Mouse (Mus musculus) midbrain, embryonic 12.5 days (tissue): ENCODE measurements around the gene Alg1. TPM values are rescaled to one million over a fixed set of nuclear protein-coding genes. Genes with fewer than 3 reads are reported as not detected.

ENCODE experiments used
- ATAC-seq: fragments of 200-750 bp; cut with Nextera tagmentation; 2 replicates; pipeline ENCODE4 v1.8.0; 2017; ENCODE audit warnings: low read depth, moderate TSS enrichment, moderate library complexity; ENCODE audit not compliant: low FRiP score
- H3K27ac ChIP-seq: fragments of 300-500 bp; sonication (generic); replicated peaks from 2 replicates; pipeline ENCODE4 v1.5.1; 2016; ENCODE audit warnings: mild to moderate bottlenecking
- H3K27me3 ChIP-seq: fragments of 300-500 bp; sonication (generic); 2 replicates; pipeline ENCODE4 v1.6.1; 2016; ENCODE audit warnings: mild to moderate bottlenecking
- H3K36me3 ChIP-seq: fragments of 300-500 bp; sonication (generic); 2 replicates; pipeline ENCODE4 v1.6.1; 2016
- H3K4me1 ChIP-seq: fragments of 300-500 bp; sonication (generic); 2 replicates; pipeline ENCODE4 v1.6.1; 2016
- H3K4me2 ChIP-seq: fragments of 300-500 bp; sonication (generic); replicated peaks from 2 replicates; pipeline ENCODE4 v1.6.1; 2016; ENCODE audit warnings: mild to moderate bottlenecking, moderate library complexity
- H3K4me3 ChIP-seq: fragments of 300-500 bp; sonication (generic); 2 replicates; pipeline ENCODE4 v1.5.1; 2016; ENCODE audit warnings: mild to moderate bottlenecking
- H3K9ac ChIP-seq: fragments of 300-500 bp; sonication (generic); replicated peaks from 2 replicates; pipeline ENCODE4 v1.6.1; 2016; ENCODE audit warnings: mild to moderate bottlenecking, moderate library complexity
- H3K9me3 ChIP-seq: fragments of 300-500 bp; sonication (generic); 2 replicates; pipeline ENCODE4 v1.6.1; 2016; ENCODE audit warnings: mild to moderate bottlenecking
- WGBS: fragments of 180-500 bp; shearing (Covaris S2); methylation state at CpG from one replicate; pipeline ENCODE4 v1.1.7; 2016; 5-methylcytosine and 5-hydroxymethylcytosine counted together
- polyA plus RNA-seq: library from polyadenylated mRNA; unstranded; fragments of >200 nt; fragmentation: Nextera tagmentation; extraction: Ambion mirVana; gene quantifications from 2 replicates; pipeline ENCODE4 v1.2.1, GENCODE M21; 2016

Gene Alg1
- polyA plus RNA-seq: 26.3 and 27.0 TPM in 2 replicates

- 2% methylated on average over 47 of the region's 47 CpGs for WGBS
- H3K9me3 ChIP-seq: no peaks in the 10 kb centered on the region
- no peaks in the 10 kb centered on the region for H3K27me3 ChIP-seq
- peak within 1 kb of the TSS; percentile 83 for H3K9ac ChIP-seq
- peak within 1 kb of the TSS; percentile 86 for H3K4me3 ChIP-seq
- H3K4me2 ChIP-seq: peak within 1 kb of the TSS; percentile 76
- H3K36me3 ChIP-seq: no peaks in the 10 kb centered on the region
- H3K4me1 ChIP-seq: peaks cover 7% of the 10 kb centered on the region
- no peak within 1 kb of the TSS for H3K27ac ChIP-seq
- peak; percentile 95 for ATAC-seq
These were observed at the start of gene Alg1 for GRCm38 (mm10) chr16:5233418-5234313. Gene Alg1, plus strand, starts transcription at chr16:5233621.

GRCm38 (mm10) chr16:5184101-5184500, 49.3 kb upstream of the Alg1 start:
- no peak for ATAC-seq

GRCm38 (mm10) chr16:5184956-5185355, 48.5 kb upstream of the Alg1 start:
- Histone ChIP-seq H3K9ac (no peak overlapping the region), H3K9me3 (no peaks in the 10 kb centered on the region), H3K27me3 (no peaks in the 10 kb centered on the region), H3K4me2 (no peak overlapping the region), H3K4me3 (no peak overlapping the region), H3K36me3 (no peaks in the 10 kb centered on the region), H3K4me1 (no peaks in the 10 kb centered on the region), H3K27ac (no peak overlapping the region)
- WGBS: 85% methylated on average over 5 of the region's 5 CpGs
- ATAC-seq: no peak

More at GRCm38 (mm10) chr16:5184101-5184500, 49.3 kb upstream of the Alg1 start:
- H3K9me3 ChIP-seq: no peaks in the 10 kb centered on the region
- no peak overlapping the region for H3K9ac ChIP-seq
- no peaks in the 10 kb centered on the region for H3K36me3 ChIP-seq
- no peak overlapping the region for H3K4me2 ChIP-seq
- H3K27me3 ChIP-seq: no peaks in the 10 kb centered on the region
- no peaks in the 10 kb centered on the region for H3K4me1 ChIP-seq
- no peak overlapping the region for H3K27ac ChIP-seq
- 69% methylated on average over 8 of the region's 8 CpGs for WGBS
- no peak overlapping the region for H3K4me3 ChIP-seq

- H3K9me3 ChIP-seq: no peaks in the 10 kb centered on the region
- WGBS: 67% methylated on average over 7 of the region's 7 CpGs
- no peak overlapping the region for H3K27ac ChIP-seq
- no peaks in the 10 kb centered on the region for H3K4me1 ChIP-seq
- H3K36me3 ChIP-seq: no peaks in the 10 kb centered on the region
- no peak overlapping the region for H3K4me2 ChIP-seq
- ATAC-seq: no peak
- H3K4me3 ChIP-seq: no peak overlapping the region
- no peaks in the 10 kb centered on the region for H3K27me3 ChIP-seq
- H3K9ac ChIP-seq: no peak overlapping the region
These were observed 47.7 kb upstream of the Alg1 start for GRCm38 (mm10) chr16:5185691-5186090.

GRCm38 (mm10) chr16:5186234-5186633, 47.2 kb upstream of the Alg1 start:
- Histone ChIP-seq H3K9ac (no peak overlapping the region), H3K4me3 (no peak overlapping the region), H3K4me2 (no peak overlapping the region), H3K27ac (no peak overlapping the region), H3K9me3 (no peaks in the 10 kb centered on the region), H3K4me1 (no peaks in the 10 kb centered on the region), H3K36me3 (no peaks in the 10 kb centered on the region), H3K27me3 (no peaks in the 10 kb centered on the region)
- WGBS: 81% methylated on average over 7 of the region's 7 CpGs
- ATAC-seq: no peak

- no peaks in the 10 kb centered on the region for H3K4me1 ChIP-seq
- H3K36me3 ChIP-seq: peaks cover 2% of the 10 kb centered on the region; the same call in 1 of the 2 replicates
- WGBS: 29% methylated on average over 6 of the region's 6 CpGs
These were observed 38.3 kb upstream of the Alg1 start for GRCm38 (mm10) chr16:5195080-5195479.

GRCm38 (mm10) chr16:5202681-5203080, 30.7 kb upstream of the Alg1 start:
- Histone ChIP-seq H3K9me3 (no peaks in the 10 kb centered on the region), H3K9ac (no peak overlapping the region), H3K4me3 (peak overlapping the region; percentile 88), H3K27ac (no peak overlapping the region), H3K27me3 (peaks cover 26% of the 10 kb centered on the region), H3K4me2 (peak overlapping the region; percentile 99), H3K36me3 (peaks cover 5% of the 10 kb centered on the region; the same call in 1 of the 2 replicates), H3K4me1 (peaks cover 12% of the 10 kb centered on the region)
- 13% methylated on average over 4 of the region's 4 CpGs for WGBS
- ATAC-seq: no peak

More at GRCm38 (mm10) chr16:5195080-5195479, 38.3 kb upstream of the Alg1 start:
- Histone ChIP-seq H3K4me3 (no peak overlapping the region), H3K9ac (no peak overlapping the region), H3K27me3 (no peaks in the 10 kb centered on the region), H3K9me3 (no peaks in the 10 kb centered on the region), H3K27ac (no peak overlapping the region), H3K4me2 (no peak overlapping the region)
- ATAC-seq: no peak

- 2% methylated on average over 36 of the region's 36 CpGs for WGBS
- peak overlapping the region; percentile 69 for H3K9ac ChIP-seq
- peaks cover 26% of the 10 kb centered on the region for H3K27me3 ChIP-seq
- peak overlapping the region; percentile 99 for H3K4me2 ChIP-seq
- H3K9me3 ChIP-seq: no peaks in the 10 kb centered on the region
- ATAC-seq: no peak
- peaks cover 5% of the 10 kb centered on the region; the same call in 1 of the 2 replicates for H3K36me3 ChIP-seq
- H3K27ac ChIP-seq: no peak overlapping the region
- H3K4me1 ChIP-seq: peaks cover 12% of the 10 kb centered on the region
- peak overlapping the region; percentile 88 for H3K4me3 ChIP-seq
These were observed 30.2 kb upstream of the Alg1 start for GRCm38 (mm10) chr16:5203200-5203599.

- ATAC-seq: peak; percentile 90
- H3K27ac ChIP-seq: no peak within 1 kb of the TSS
- H3K9me3 ChIP-seq: no peaks in the 10 kb centered on the region
- H3K4me2 ChIP-seq: peak within 1 kb of the TSS; percentile 99
- peaks cover 5% of the 10 kb centered on the region; the same call in 1 of the 2 replicates for H3K36me3 ChIP-seq
- peaks cover 12% of the 10 kb centered on the region for H3K4me1 ChIP-seq
- H3K27me3 ChIP-seq: peaks cover 26% of the 10 kb centered on the region
- H3K9ac ChIP-seq: peak within 1 kb of the TSS; percentile 69
- WGBS: 4% methylated on average over 40 of the region's 40 CpGs
- H3K4me3 ChIP-seq: peak within 1 kb of the TSS; percentile 88
These were observed 29.6 kb upstream of the Alg1 start, which contains the start of gene Nagpa for GRCm38 (mm10) chr16:5203668-5204433. Gene Nagpa, minus strand, starts transcription at chr16:5204012.

- no peak for ATAC-seq
- 84% methylated on average over 5 of the region's 5 CpGs for WGBS
These were observed 27.9 kb upstream of the Alg1 start for GRCm38 (mm10) chr16:5205431-5205970.

GRCm38 (mm10) chr16:5206051-5206450, 27.4 kb upstream of the Alg1 start:
- Histone ChIP-seq H3K4me3 (no peak overlapping the region), H3K4me1 (peaks cover 12% of the 10 kb centered on the region), H3K9me3 (no peaks in the 10 kb centered on the region), H3K27me3 (peaks cover 26% of the 10 kb centered on the region), H3K4me2 (no peak overlapping the region), H3K36me3 (no peaks in the 10 kb centered on the region), H3K27ac (no peak overlapping the region), H3K9ac (no peak overlapping the region)
- WGBS: 77% methylated on average over 5 of the region's 5 CpGs
- no peak for ATAC-seq

More at GRCm38 (mm10) chr16:5205431-5205970, 27.9 kb upstream of the Alg1 start:
- Histone ChIP-seq H3K4me1 (peaks cover 12% of the 10 kb centered on the region), H3K4me3 (no peak overlapping the region), H3K36me3 (no peaks in the 10 kb centered on the region), H3K4me2 (no peak overlapping the region), H3K9me3 (no peaks in the 10 kb centered on the region), H3K27ac (no peak overlapping the region), H3K9ac (no peak overlapping the region), H3K27me3 (peaks cover 26% of the 10 kb centered on the region)
